Mouse (Mus musculus): ENCODE results near the gene Mpl. TPM values are rescaled to one million over a fixed set of nuclear protein-coding genes. Genes with fewer than 3 reads are reported as not detected.

Mpl gene
- polyA plus RNA-seq, 1 experiment, result 10.2 TPM

GRCm38 (mm10) chr4:118476773-118477530, 19.6 kb upstream of the Mpl start:
- Histone ChIP-seq H3K4me1 (ENCODE audit: control insufficient read depth, insufficient read depth, insufficient read length) (no peaks in the 10 kb centered on the region), H3K4me3 (ENCODE audit: extremely low read depth, insufficient read depth, insufficient read length) (no peak overlapping the region), H3K36me3 (ENCODE audit: control insufficient read depth, insufficient read depth, low read length) (no peaks in the 10 kb centered on the region), H3K27ac (ENCODE audit: insufficient read depth, low read length) (no peak overlapping the region), H3K27me3 (ENCODE audit: control insufficient read depth, insufficient read depth, low read length) (no peaks in the 10 kb centered on the region)
- WGBS, result 85% methylated on average over 15 of the region's 15 CpGs
- TF ChIP-seq POLR2A (IDR thresholded peaks at IDR 0.05; ENCODE audit: low read depth, low read length) (no peak), CTCF (IDR thresholded peaks at IDR 0.05; ENCODE audit: extremely low read depth, insufficient read depth, insufficient read length, insufficient replicate concordance) (no peak)
- DNase-seq (ENCODE audit: low read depth in 1 of 2, low spot score in 2 of 2), result no peak

GRCm38 (mm10) chr4:118472687-118473086, 15.4 kb upstream of the Mpl start:
- 91% methylated on average over 11 of the region's 11 CpGs for WGBS
- Histone ChIP-seq H3K27ac (ENCODE audit: insufficient read depth, low read length) (no peak overlapping the region), H3K27me3 (ENCODE audit: control insufficient read depth, insufficient read depth, low read length) (no peaks in the 10 kb centered on the region), H3K4me3 (ENCODE audit: extremely low read depth, insufficient read depth, insufficient read length) (no peak overlapping the region), H3K4me1 (ENCODE audit: control insufficient read depth, insufficient read depth, insufficient read length) (no peaks in the 10 kb centered on the region), H3K36me3 (ENCODE audit: control insufficient read depth, insufficient read depth, low read length) (no peaks in the 10 kb centered on the region)
- no peak for DNase-seq (ENCODE audit: low read depth in 1 of 2, low spot score in 2 of 2)
- no peak for TF ChIP-seq CTCF (IDR thresholded peaks at IDR 0.05; ENCODE audit: extremely low read depth, insufficient read depth, insufficient read length, insufficient replicate concordance)
- no peak for TF ChIP-seq POLR2A (IDR thresholded peaks at IDR 0.05; ENCODE audit: low read depth, low read length)

- TF ChIP-seq CTCF (IDR thresholded peaks at IDR 0.05; ENCODE audit: extremely low read depth, insufficient read depth, insufficient read length, insufficient replicate concordance) (no peak), POLR2A (IDR thresholded peaks at IDR 0.05; ENCODE audit: low read depth, low read length) (no peak)
Observed at GRCm38 (mm10) chr4:118471281-118471680, 14.0 kb upstream of the Mpl start.

GRCm38 (mm10) chr4:118465697-118466163, 8.4 kb upstream of the Mpl start:
- H3K27ac ChIP-seq (ENCODE audit: insufficient read depth, low read length), result no peak overlapping the region
- DNase-seq (ENCODE audit: low read depth in 1 of 2, low spot score in 2 of 2), result no peak
- no peak for TF ChIP-seq POLR2A (IDR thresholded peaks at IDR 0.05; ENCODE audit: low read depth, low read length)
- TF ChIP-seq CTCF (IDR thresholded peaks at IDR 0.05; ENCODE audit: extremely low read depth, insufficient read depth, insufficient read length, insufficient replicate concordance), result no peak
- no peaks in the 10 kb centered on the region for H3K27me3 ChIP-seq (ENCODE audit: control insufficient read depth, insufficient read depth, low read length)
- no peaks in the 10 kb centered on the region for H3K4me1 ChIP-seq (ENCODE audit: control insufficient read depth, insufficient read depth, insufficient read length)
- H3K4me3 ChIP-seq (ENCODE audit: extremely low read depth, insufficient read depth, insufficient read length), result no peak overlapping the region
- WGBS, result 35% methylated on average over 11 of the region's 11 CpGs
- no peaks in the 10 kb centered on the region for H3K36me3 ChIP-seq (ENCODE audit: control insufficient read depth, insufficient read depth, low read length)

More at GRCm38 (mm10) chr4:118471281-118471680, 14.0 kb upstream of the Mpl start:
- H3K27ac ChIP-seq (ENCODE audit: insufficient read depth, low read length), result no peak overlapping the region
- no peaks in the 10 kb centered on the region for H3K36me3 ChIP-seq (ENCODE audit: control insufficient read depth, insufficient read depth, low read length)
- DNase-seq (ENCODE audit: low read depth in 1 of 2, low spot score in 2 of 2), result no peak
- 85% methylated on average over 6 of the region's 6 CpGs for WGBS
- H3K4me3 ChIP-seq (ENCODE audit: extremely low read depth, insufficient read depth, insufficient read length), result no peak overlapping the region
- no peaks in the 10 kb centered on the region for H3K27me3 ChIP-seq (ENCODE audit: control insufficient read depth, insufficient read depth, low read length)
- H3K4me1 ChIP-seq (ENCODE audit: control insufficient read depth, insufficient read depth, insufficient read length), result no peaks in the 10 kb centered on the region

- Histone ChIP-seq H3K27ac (ENCODE audit: insufficient read depth, low read length) (no peak overlapping the region), H3K36me3 (ENCODE audit: control insufficient read depth, insufficient read depth, low read length) (no peaks in the 10 kb centered on the region), H3K4me3 (ENCODE audit: extremely low read depth, insufficient read depth, insufficient read length) (no peak overlapping the region), H3K27me3 (ENCODE audit: control insufficient read depth, insufficient read depth, low read length) (no peaks in the 10 kb centered on the region), H3K4me1 (ENCODE audit: control insufficient read depth, insufficient read depth, insufficient read length) (no peaks in the 10 kb centered on the region)
- whole genome bisulfite sequencing, result 97% methylated on average over 3 of the region's 3 CpGs
- DNase-seq (ENCODE audit: low read depth in 1 of 2, low spot score in 2 of 2), result no peak
- TF ChIP-seq CTCF (IDR thresholded peaks at IDR 0.05; ENCODE audit: extremely low read depth, insufficient read depth, insufficient read length, insufficient replicate concordance), result no peak
- TF ChIP-seq POLR2A (IDR thresholded peaks at IDR 0.05; ENCODE audit: low read depth, low read length), result no peak
Observed at GRCm38 (mm10) chr4:118464956-118465355, 7.6 kb upstream of the Mpl start.

- H3K27me3 ChIP-seq (ENCODE audit: control insufficient read depth, insufficient read depth, low read length), result no peaks in the 10 kb centered on the region
- no peak for DNase-seq (ENCODE audit: low read depth in 1 of 2, low spot score in 2 of 2)
- no peaks in the 10 kb centered on the region for H3K36me3 ChIP-seq (ENCODE audit: control insufficient read depth, insufficient read depth, low read length)
- TF ChIP-seq POLR2A (IDR thresholded peaks at IDR 0.05; ENCODE audit: low read depth, low read length) (no peak), CTCF (IDR thresholded peaks at IDR 0.05; ENCODE audit: extremely low read depth, insufficient read depth, insufficient read length, insufficient replicate concordance) (no peak)
- H3K4me3 ChIP-seq (ENCODE audit: extremely low read depth, insufficient read depth, insufficient read length), result no peak overlapping the region
- WGBS, result 85% methylated on average over 24 of the region's 24 CpGs
- H3K4me1 ChIP-seq (ENCODE audit: control insufficient read depth, insufficient read depth, insufficient read length), result no peaks in the 10 kb centered on the region; the same call in 1 of the 2 replicates
- H3K27ac ChIP-seq (ENCODE audit: insufficient read depth, low read length), result no peak overlapping the region
Observed at GRCm38 (mm10) chr4:118446415-118447153, 10.7 kb downstream of the Mpl start.

Data from spleen, adult 2 months (tissue).